Mouse (Mus musculus) heart, embryonic 10.5 days (tissue): ENCODE measurements at regions not wholly inside any gene's neighbourhood (a gene's known extent, or its start where the extent isn't known, plus 50 kb on each side); places are given as distances from the start of the nearest gene placed in this dataset.

ENCODE experiments used
- DNase-seq: peaks from one replicate; pipeline ENCODE4 v3.0.0-alpha.2; 2017; ENCODE audit warnings: low spot score
- H3K27ac ChIP-seq: fragments of 300-500 bp; sonication (generic); 2 replicates; pipeline ENCODE4 v1.5.1; 2016; ENCODE audit warnings: mild to moderate bottlenecking
- H3K27me3 ChIP-seq: fragments of 300-500 bp; sonication (generic); 2 replicates; pipeline ENCODE4 v1.6.1; 2016; ENCODE audit warnings: mild to moderate bottlenecking; ENCODE audit not compliant: poor library complexity, insufficient read depth, severe bottlenecking
- H3K36me3 ChIP-seq: fragments of 300-500 bp; sonication (generic); 2 replicates; pipeline ENCODE4 v1.6.1; 2016; ENCODE audit warnings: mild to moderate bottlenecking, moderate library complexity
- H3K4me1 ChIP-seq: fragments of 300-500 bp; sonication (generic); 2 replicates; pipeline ENCODE4 v1.6.1; 2016; ENCODE audit warnings: mild to moderate bottlenecking
- H3K4me3 ChIP-seq: fragments of 300-500 bp; sonication (generic); 2 replicates; pipeline ENCODE4 v1.5.1; 2016; ENCODE audit warnings: mild to moderate bottlenecking, moderate library complexity
- H3K9me3 ChIP-seq: fragments of 300-500 bp; sonication (generic); 2 replicates; pipeline ENCODE4 v1.6.1; 2016; ENCODE audit warnings: mild to moderate bottlenecking, moderate library complexity
- WGBS: fragments of 180-500 bp; shearing (Covaris S2); methylation state at CpG from one replicate; pipeline ENCODE4 v1.1.7; 2016; 5-methylcytosine and 5-hydroxymethylcytosine counted together

- no peak for DNase-seq
- 79% methylated on average over 13 of the region's 13 CpGs for WGBS
- Histone ChIP-seq H3K4me3 (no peak overlapping the region), H3K27ac (no peak overlapping the region), H3K9me3 (no peaks in the 10 kb centered on the region), H3K4me1 (no peaks in the 10 kb centered on the region), H3K36me3 (no peaks in the 10 kb centered on the region), H3K27me3 (no peaks in the 10 kb centered on the region)
These were observed 90.1 kb upstream of the Sox2 start for GRCm38 (mm10) chr3:34559841-34560703.

- no peak for DNase-seq
- WGBS: 64% methylated on average over 10 of the region's 10 CpGs
- Histone ChIP-seq H3K27me3 (no peaks in the 10 kb centered on the region), H3K4me3 (no peak overlapping the region), H3K36me3 (no peaks in the 10 kb centered on the region), H3K9me3 (no peaks in the 10 kb centered on the region), H3K27ac (no peak overlapping the region), H3K4me1 (no peaks in the 10 kb centered on the region)
These were observed 91.2 kb upstream of the Sox2 start for GRCm38 (mm10) chr3:34558821-34559520.

GRCm38 (mm10) chr3:34552542-34553208, 97.5 kb upstream of the Sox2 start:
- H3K4me1 ChIP-seq: no peaks in the 10 kb centered on the region
- H3K27me3 ChIP-seq: no peaks in the 10 kb centered on the region
- no peak overlapping the region for H3K4me3 ChIP-seq
- H3K27ac ChIP-seq: no peak overlapping the region
- DNase-seq: peak; percentile 58
- no peaks in the 10 kb centered on the region for H3K36me3 ChIP-seq
- 78% methylated on average over 16 of the region's 17 CpGs for WGBS
- no peaks in the 10 kb centered on the region for H3K9me3 ChIP-seq

DNA sequence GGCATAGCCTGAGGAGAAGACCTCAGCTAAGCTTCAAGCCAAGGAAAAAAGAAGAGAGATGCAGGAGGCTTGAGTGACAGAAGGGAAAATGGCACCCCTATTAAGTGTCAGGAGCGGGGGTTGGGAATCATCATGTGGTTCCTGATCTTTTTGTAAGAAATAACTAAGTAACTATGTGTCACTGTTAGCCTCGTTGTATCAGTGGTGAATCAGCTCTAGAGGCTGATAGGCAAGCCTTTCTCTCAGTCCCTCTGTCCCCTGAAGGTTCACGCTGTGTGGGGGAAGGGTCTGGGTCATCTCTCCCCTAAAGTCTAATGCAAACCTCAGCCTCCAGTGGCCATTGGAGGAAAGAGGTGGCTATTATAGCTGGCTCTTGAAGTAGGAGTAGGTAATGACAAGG, 99.1 kb upstream of the Sox2 start:
- Histone ChIP-seq H3K27ac (no peak overlapping the region), H3K9me3 (no peaks in the 10 kb centered on the region), H3K4me3 (no peak overlapping the region), H3K4me1 (no peaks in the 10 kb centered on the region), H3K36me3 (no peaks in the 10 kb centered on the region), H3K27me3 (no peaks in the 10 kb centered on the region)
- 54% methylated on average over 3 of the region's 3 CpGs for WGBS
- peak; percentile 53 for DNase-seq

DNA sequence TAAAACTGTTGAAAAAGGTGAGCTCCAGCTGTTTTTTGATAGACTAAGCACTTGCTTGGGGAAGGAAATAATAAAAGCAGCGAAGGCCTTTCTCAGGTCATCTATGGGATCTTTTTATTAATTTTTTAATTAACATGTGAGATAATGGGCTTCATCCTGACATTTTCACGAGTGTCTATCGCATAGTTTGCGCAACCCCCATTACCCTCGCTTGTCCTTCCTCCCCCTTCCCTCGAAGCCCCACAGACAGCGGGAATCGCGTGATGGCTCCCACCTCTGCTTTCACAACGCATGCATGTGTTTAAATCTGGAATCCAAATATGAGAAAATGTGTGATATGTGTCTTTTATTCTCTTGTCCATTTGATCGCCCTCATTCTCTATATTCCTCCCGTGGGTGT, 100.0 kb upstream of the Sox2 start:
- Histone ChIP-seq H3K27ac (no peak overlapping the region), H3K4me1 (no peaks in the 10 kb centered on the region), H3K9me3 (no peaks in the 10 kb centered on the region), H3K27me3 (no peaks in the 10 kb centered on the region), H3K36me3 (no peaks in the 10 kb centered on the region), H3K4me3 (no peak overlapping the region)
- DNase-seq: peak; percentile 43
- WGBS: 70% methylated on average over 12 of the region's 12 CpGs

DNA sequence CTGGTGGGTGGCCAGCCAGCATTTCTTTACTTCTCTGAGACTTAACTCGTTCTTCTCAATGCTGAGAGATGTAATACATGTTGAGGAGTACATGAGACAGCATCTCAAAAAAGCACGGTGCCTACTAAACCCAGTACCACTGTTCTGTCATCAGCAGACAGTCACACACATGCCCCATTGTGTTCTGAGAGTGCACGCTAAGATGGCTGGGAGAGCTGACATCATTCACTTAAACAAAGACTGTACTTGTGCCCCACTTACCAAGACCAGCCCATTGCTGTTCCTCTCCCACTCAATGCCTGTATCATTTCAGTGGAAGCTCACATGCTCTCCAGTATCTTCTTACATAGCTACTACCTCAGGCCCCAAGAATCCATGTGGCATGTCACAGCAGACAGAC, 117.8 kb upstream of the Sox2 start:
- no peaks in the 10 kb centered on the region for H3K4me1 ChIP-seq
- WGBS: 55% methylated on average over 3 of the region's 3 CpGs
- H3K27me3 ChIP-seq: no peaks in the 10 kb centered on the region
- no peaks in the 10 kb centered on the region for H3K36me3 ChIP-seq
- no peaks in the 10 kb centered on the region; the same call in 1 of the 2 replicates for H3K9me3 ChIP-seq
- H3K27ac ChIP-seq: no peak overlapping the region
- no peak for DNase-seq
- no peak overlapping the region for H3K4me3 ChIP-seq

- Histone ChIP-seq H3K9me3 (no peaks in the 10 kb centered on the region; the same call in 1 of the 2 replicates), H3K27ac (no peak overlapping the region), H3K4me1 (no peaks in the 10 kb centered on the region), H3K4me3 (no peak overlapping the region), H3K27me3 (no peaks in the 10 kb centered on the region), H3K36me3 (no peaks in the 10 kb centered on the region)
- no peak for DNase-seq
- 83% methylated on average over 7 of the region's 7 CpGs for WGBS
These were observed 118.4 kb upstream of the Sox2 start for GRCm38 (mm10) chr3:34531836-34532235.

GRCm38 (mm10) chr3:34527546-34527945, 122.7 kb upstream of the Sox2 start:
- Histone ChIP-seq H3K27me3 (no peaks in the 10 kb centered on the region), H3K4me1 (no peaks in the 10 kb centered on the region), H3K36me3 (no peaks in the 10 kb centered on the region), H3K4me3 (no peak overlapping the region), H3K27ac (no peak overlapping the region), H3K9me3 (0 out of 2 replicates have a peak, but pooled peaks cover 6% of the 10 kb centered on the region)
- DNase-seq: peak; percentile 17

DNA sequence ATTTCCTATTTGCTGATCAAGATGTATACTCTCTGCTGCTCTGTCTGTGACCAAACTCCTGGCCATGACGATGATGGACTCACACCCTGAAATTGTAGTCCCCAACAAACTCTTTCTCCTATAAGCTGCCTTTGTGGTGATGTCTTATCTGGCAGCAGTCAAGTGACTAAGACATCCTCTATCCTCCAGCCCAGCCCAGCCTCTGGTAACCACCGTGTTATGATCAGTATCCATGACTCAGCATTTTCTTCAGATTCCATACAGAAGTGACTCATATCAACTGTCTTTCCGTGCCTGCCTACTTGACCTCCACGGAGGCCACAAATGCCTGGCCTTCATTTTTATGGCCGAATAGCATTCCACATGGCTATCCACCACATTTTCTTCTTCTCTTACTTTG, 124.5 kb upstream of the Sox2 start:
- WGBS: 84% methylated on average over 5 of the region's 5 CpGs
- Histone ChIP-seq H3K27me3 (no peaks in the 10 kb centered on the region), H3K4me3 (no peak overlapping the region), H3K36me3 (no peaks in the 10 kb centered on the region), H3K9me3 (0 out of 2 replicates have a peak, but pooled peaks cover 6% of the 10 kb centered on the region), H3K27ac (no peak overlapping the region), H3K4me1 (no peaks in the 10 kb centered on the region)
- DNase-seq: no peak

GRCm38 (mm10) chr3:34522054-34522684, 128.0 kb upstream of the Sox2 start:
- Histone ChIP-seq H3K36me3 (no peaks in the 10 kb centered on the region), H3K4me3 (no peak overlapping the region), H3K9me3 (0 out of 2 replicates have a peak, but pooled peaks cover 6% of the 10 kb centered on the region), H3K4me1 (no peaks in the 10 kb centered on the region), H3K27ac (no peak overlapping the region), H3K27me3 (no peaks in the 10 kb centered on the region)
- WGBS: 81% methylated on average over 6 of the region's 6 CpGs
- no peak for DNase-seq

DNA sequence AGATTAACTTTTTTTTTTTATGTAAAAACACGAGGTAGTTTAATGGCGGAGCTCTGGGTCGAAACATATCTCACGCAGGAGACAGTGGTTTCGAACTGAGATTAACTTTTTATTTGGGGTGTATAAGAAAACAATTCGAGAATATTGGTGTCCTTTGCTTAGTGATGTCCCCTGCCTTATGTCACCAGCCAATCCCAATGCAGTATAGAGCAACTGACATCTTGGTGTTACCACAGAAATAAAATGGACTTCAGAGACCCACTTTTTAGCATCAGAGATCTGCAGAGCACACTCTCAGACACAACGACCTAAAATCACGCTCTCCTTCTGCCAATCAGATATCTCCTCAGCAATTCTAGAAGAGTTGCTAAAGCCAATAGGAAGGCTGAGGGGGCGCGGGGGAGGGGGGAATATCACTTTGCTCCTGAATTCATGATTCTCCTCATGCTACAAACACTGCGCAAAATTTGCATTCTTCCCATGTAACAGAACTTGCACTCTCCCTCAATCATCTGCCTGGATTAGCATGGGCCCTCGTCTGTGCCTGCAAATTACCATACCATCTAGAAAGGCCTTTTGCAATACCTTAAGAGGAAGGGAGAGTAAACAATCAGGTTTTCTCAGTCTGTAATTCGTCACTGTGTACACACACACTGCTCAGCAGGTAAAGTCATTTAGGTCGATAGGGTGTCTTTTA, 128.7 kb upstream of the Sox2 start:
- no peak for DNase-seq

GRCm38 (mm10) chr3:34512503-34513145, 137.6 kb upstream of the Sox2 start:
- Histone ChIP-seq H3K27ac (no peak overlapping the region), H3K4me1 (peaks cover 9% of the 10 kb centered on the region), H3K36me3 (no peaks in the 10 kb centered on the region), H3K9me3 (no peaks in the 10 kb centered on the region), H3K4me3 (no peak overlapping the region), H3K27me3 (no peaks in the 10 kb centered on the region)
- DNase-seq: no peak
- 79% methylated on average over 13 of the region's 13 CpGs for WGBS

More for the DNA sequence above, 128.7 kb upstream of the Sox2 start:
- Histone ChIP-seq H3K9me3 (0 out of 2 replicates have a peak, but pooled peaks cover 6% of the 10 kb centered on the region), H3K27me3 (no peaks in the 10 kb centered on the region), H3K36me3 (no peaks in the 10 kb centered on the region), H3K27ac (no peak overlapping the region), H3K4me1 (no peaks in the 10 kb centered on the region), H3K4me3 (no peak overlapping the region)
- 79% methylated on average over 14 of the region's 14 CpGs for WGBS
